Mouse (Mus musculus) v-Abl transformed pro-B cells (cell line): ENCODE results near the gene Skap1.

Experiments used
- in situ Hi-C, 2 experiments: fragments of 400-800 bp; cut with MboI; formaldehyde crosslinking; loops; one replicate each; pipeline ENCODE4 v1.15.1; 2025; ENCODE audit not compliant: unreplicated experiment in 2 of 2

The Skap1 gene

GRCm38 (mm10) chr11:96619576-96619975, 155.2 kb downstream of the Skap1 start:
- in situ Hi-C loops = no loop called here

GRCm38 (mm10) chr11:96620006-96620405, 155.6 kb downstream of the Skap1 start:
- in situ Hi-C loops = no loop called here

GRCm38 (mm10) chr11:96620660-96621059, 156.3 kb downstream of the Skap1 start:
- in situ Hi-C loops = no loop called here

GRCm38 (mm10) chr11:96621167-96621566, 156.8 kb downstream of the Skap1 start:
- in situ Hi-C loops = no loop called here

- in situ Hi-C loops = no loop called here
Observed at GRCm38 (mm10) chr11:96622782-96623181, 158.4 kb downstream of the Skap1 start.

DNA sequence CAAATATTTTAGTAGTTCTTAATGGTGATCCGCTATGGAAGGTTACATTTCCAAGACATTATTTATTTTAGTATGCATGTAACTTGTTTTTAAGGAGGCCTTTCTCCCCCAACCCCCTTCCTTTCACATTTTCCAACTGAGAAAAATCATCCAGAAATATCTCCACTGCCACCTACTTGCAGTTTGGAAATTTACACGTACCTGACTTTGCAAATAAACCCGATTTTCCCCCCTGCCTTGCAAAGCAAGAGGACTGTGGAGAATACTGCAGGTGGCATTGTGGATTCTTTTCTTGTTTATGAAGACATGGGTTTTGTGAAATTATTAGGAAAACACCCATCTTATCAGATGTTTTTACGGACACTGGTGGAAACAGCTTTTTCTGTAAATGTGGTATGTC, 160.0 kb downstream of the Skap1 start:
- in situ Hi-C loops = no loop called here

GRCm38 (mm10) chr11:96629775-96630174, 165.4 kb downstream of the Skap1 start:
- in situ Hi-C loops = no loop called here

GRCm38 (mm10) chr11:96631521-96631920, 167.1 kb downstream of the Skap1 start:
- in situ Hi-C loops = no loop called here

- in situ Hi-C loops = no loop called here
Observed at GRCm38 (mm10) chr11:96637927-96638326, 173.5 kb downstream of the Skap1 start.

DNA sequence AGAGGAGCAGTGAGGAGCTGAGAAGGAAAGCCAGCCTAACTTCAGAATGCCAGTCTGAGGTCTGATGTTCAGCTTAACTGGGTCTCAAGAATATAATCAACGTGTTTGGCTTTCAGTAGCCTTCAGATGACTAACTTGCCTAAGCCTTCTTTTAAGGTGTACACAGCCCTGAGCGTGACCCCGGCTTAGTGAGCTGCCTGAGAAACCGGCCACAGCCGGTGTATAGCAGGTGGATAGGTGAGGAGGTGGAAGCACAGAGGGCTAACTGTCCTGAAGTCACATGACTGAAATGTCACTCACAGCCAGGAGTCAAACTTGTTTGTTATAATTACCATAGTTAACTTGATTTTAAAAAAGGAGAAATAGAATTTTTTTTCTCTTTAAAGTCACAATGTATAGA, 175.4 kb downstream of the Skap1 start:
- in situ Hi-C loops = no loop called here

DNA sequence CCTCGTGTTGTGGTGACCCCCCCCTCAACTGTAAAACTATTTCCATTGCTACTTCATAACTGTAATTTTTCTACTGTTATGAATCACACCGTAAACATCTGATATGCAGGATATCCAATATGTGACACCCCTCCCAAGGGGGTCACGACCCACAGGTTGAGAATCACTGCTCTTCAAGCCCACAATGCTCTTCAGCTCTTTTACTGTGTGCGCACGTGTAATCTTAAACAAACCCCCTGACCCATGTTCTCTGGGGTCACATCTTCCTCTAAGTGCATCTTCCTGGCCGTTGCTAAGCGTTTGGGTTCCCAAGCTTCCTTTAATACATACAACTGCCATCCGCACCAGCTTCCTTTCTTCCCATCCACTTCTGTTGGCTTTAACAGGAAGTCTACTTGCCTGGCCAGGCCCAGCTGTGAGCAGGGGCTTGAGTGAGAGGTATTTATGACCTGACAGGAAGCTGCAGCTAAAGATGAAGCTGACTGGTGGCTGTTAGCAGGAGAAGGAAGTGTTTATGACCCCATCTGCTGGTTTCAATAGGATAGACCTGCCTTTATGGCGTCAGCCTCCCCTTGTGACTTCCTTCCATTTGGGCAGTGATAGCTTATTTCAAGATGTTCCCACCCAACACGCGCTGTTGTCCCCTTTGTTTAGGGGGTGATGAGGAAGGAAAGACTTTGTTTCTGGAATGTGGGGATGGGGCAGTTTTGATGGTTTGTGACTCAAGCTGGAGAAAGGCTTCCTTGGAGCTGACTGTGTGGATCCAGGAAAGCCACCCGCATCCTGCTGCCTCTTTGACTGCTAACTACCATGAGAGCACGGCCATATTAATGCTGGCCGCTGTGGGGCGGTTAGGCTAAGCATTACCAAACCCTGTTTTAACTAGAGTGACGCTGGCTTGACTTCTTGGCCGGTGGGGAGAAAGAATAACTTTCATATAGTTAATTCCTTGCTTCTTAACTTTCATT, 178.1 kb downstream of the Skap1 start:
- in situ Hi-C loops = no loop called here

DNA sequence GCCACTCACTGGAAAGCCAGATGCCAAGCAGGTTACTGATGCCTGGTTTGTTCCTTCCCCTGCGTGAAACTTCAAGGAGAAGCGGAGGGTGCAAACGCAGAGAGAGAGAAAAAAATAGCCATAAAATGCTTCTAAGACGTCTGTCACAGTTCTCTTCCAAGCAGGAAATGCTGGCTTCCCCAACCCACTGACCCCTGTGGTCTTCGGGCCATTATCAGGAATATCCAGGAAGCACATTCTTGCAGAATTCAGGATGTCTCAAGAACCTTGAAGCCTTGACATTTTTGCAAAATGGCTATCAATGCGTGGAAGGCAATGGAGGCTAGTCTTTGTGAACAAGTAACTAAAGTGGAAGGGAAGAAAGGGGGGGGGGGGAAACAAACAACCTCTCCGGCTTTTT, 180.6 kb downstream of the Skap1 start:
- in situ Hi-C loops = no loop called here

GRCm38 (mm10) chr11:96645538-96646037, 181.2 kb downstream of the Skap1 start:
- in situ Hi-C loops = no loop called here

DNA sequence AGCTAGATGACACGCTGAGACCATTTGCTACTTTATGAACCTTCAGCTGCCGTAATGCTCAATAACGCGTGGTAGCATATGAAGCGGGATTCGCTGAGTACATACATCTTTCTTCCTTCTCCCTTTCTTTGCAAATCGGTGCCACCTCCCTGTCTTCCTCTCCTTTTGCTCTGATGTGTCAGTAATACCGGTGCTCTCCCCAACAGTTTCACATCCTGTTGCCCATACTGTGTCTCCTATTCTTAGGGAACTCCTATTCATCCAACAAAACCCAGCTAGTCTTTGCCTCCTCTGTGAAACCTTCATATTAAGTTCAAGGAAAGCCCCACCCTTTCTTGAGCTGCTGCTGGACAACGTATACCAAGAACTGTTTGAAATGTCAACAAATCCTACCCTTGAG, 187.5 kb downstream of the Skap1 start:
- in situ Hi-C loops = no loop called here

GRCm38 (mm10) chr11:96653867-96654266, 189.5 kb downstream of the Skap1 start:
- in situ Hi-C loops = no loop called here

- in situ Hi-C loops = no loop called here
Observed at GRCm38 (mm10) chr11:96658420-96658819, 194.0 kb downstream of the Skap1 start.

- in situ Hi-C loops = no loop called here
Observed at GRCm38 (mm10) chr11:96666924-96667323, 202.5 kb downstream of the Skap1 start.

DNA sequence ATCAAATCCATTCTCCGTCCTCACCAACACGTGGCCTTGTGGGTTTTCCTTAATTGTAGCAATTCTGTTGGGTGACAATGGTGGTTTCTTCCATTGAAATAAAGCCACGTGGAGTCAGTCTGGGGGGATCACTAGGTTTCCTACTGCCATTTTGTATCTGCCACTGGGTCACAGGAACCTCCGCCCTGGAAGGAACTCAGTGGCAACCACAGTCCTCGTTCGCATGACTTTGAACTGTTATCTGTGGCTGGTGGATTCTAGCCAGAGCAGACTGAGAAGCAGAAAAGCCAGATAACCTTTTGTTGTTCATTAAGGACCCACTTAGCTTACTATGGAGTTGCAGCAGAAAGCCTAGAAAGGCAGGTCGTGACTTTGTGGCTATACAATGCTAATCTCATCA, 204.0 kb downstream of the Skap1 start:
- in situ Hi-C loops = no loop called here

DNA sequence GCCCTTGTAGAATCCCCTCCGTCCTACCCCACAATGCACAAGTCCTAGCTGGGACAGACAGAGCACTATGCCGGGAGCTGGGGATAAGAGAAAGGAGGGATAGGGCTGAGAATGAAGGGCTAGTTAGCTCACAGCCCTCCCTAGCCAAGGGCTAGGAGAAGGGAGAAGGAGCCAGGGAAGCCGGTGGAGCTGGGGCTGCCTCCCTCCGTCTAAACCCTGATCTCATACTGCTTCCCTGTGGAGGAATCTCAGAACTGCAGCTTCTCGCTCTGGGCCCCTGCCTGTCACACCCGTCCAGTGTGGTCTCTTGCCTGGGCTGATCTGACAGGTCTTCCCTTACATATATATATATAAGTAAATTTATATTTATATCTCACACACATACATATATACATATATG, 209.4 kb downstream of the Skap1 start:
- in situ Hi-C loops = no loop called here

- in situ Hi-C loops = no loop called here
Observed at GRCm38 (mm10) chr11:96674786-96675365, 210.5 kb downstream of the Skap1 start.

- in situ Hi-C loops = no loop called here
Observed at GRCm38 (mm10) chr11:96678026-96678425, 213.6 kb downstream of the Skap1 start.

DNA sequence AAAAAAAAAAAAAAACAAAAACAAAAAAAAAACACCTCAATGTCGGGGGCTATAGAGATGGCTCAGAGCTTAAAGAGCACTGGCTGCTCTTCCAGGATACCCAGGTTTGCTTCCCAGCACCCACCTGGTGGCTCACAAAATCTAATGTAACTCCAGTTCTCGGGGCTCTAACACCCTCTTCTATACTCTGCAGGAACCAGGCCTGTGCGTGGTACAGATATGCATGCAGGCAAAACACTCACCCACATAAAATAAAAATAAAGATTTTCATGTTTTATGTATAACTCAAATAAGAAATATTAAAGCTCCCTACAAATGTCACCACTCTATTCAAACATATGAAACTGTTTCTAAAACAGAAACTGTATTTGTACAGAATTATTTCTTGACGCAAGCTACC, 214.6 kb downstream of the Skap1 start:
- in situ Hi-C loops = no loop called here
